Comparison of ENCODE assay signal across 8 mouse cellular contexts in genomic region chr8:122610612-122611277, GRCm38 (mm10). TPM values are rescaled to one million over a fixed set of nuclear protein-coding genes. Genes with fewer than 3 reads are reported as not detected.
A peak's percentile ranks its signal among the peaks of the same experiment; 100 is the strongest.
DNase-seq lines count a peak whose midpoint lies in the region; ATAC-seq and TF ChIP-seq lines count a peak whose summit lies in the region.

No protein-coding gene starts in this region.

- H3K36me3 ChIP-seq in thymus, adult 2 months (ENCODE audit: control insufficient read depth, insufficient read depth, low read length): no peaks in the 10 kb centered on the region
- peaks cover 18% of the 10 kb centered on the region for H3K36me3 ChIP-seq in limb, embryonic 10.5 days
- no peaks in the 10 kb centered on the region for H3K36me3 ChIP-seq in neural tube, embryonic 14.5 days (ENCODE audit: control insufficient read depth, insufficient read depth, low read length)

- H3K4me1 ChIP-seq in thymus, adult 2 months (replicated peaks; ENCODE audit: control insufficient read depth, insufficient read depth, low read length): peaks cover 2% of the 10 kb centered on the region; the same call in 1 of the 2 replicates
- peaks cover 30% of the 10 kb centered on the region for H3K4me1 ChIP-seq in limb, embryonic 10.5 days
- peaks cover 12% of the 10 kb centered on the region for H3K4me1 ChIP-seq in neural tube, embryonic 14.5 days (ENCODE audit: control insufficient read depth, insufficient read depth, low read length)

- TF ChIP-seq CTCF in thymus, adult 2 months (IDR thresholded peaks at IDR 0.05; ENCODE audit: borderline replicate concordance, control insufficient read depth, extremely low read depth, insufficient read depth, low read length, poor library complexity): no peak

- peak overlapping the region; percentile 63 for H3K9ac ChIP-seq in neural tube, embryonic 14.5 days (replicated peaks; ENCODE audit: low read depth, low read length)

- no peaks in the 10 kb centered on the region for H3K27me3 ChIP-seq in thymus, adult 2 months (ENCODE audit: control insufficient read depth, insufficient read depth, low read length)
- H3K27me3 ChIP-seq in limb, embryonic 10.5 days (ENCODE audit: low read depth, poor library complexity, severe bottlenecking): no peaks in the 10 kb centered on the region
- H3K27me3 ChIP-seq in neural tube, embryonic 14.5 days (ENCODE audit: control insufficient read depth, insufficient read depth, low read length): no peaks in the 10 kb centered on the region

- 0 out of 2 replicates have a peak, but pooled peaks have one; percentile 1 for ATAC-seq in neural tube, embryonic 14.5 days (ENCODE audit: low read depth)
- ATAC-seq in frontal cortex, adult (ENCODE audit: low TSS enrichment): no peak

- H3K4me2 ChIP-seq in neural tube, embryonic 14.5 days (ENCODE audit: low read depth, low read length): peak overlapping the region; percentile 88

- peak; percentile 40 for DNase-seq in embryo, embryonic 9.5 days (ENCODE audit: extremely low spot score)
- DNase-seq in embryo, embryonic 11 days: no peak
- no peak for DNase-seq in thymus, adult 2 months
- no peak for DNase-seq in thymus, adult 18-20 months
- DNase-seq in limb, embryonic 10.5 days (ENCODE audit: low spot score): no peak
- no peak for DNase-seq in gastrocnemius, adult 18-20 months (ENCODE audit: low spot score)

- no peak for TF ChIP-seq POLR2A in thymus, adult 2 months (IDR thresholded peaks at IDR 0.05; ENCODE audit: control insufficient read depth, extremely low read depth, insufficient read depth, low read length, poor library complexity)

- H3K9me3 ChIP-seq in limb, embryonic 10.5 days (replicated peaks): no peaks in the 10 kb centered on the region
- H3K9me3 ChIP-seq in neural tube, embryonic 14.5 days (ENCODE audit: control insufficient read depth, low read length): no peaks in the 10 kb centered on the region

- peak overlapping the region; percentile 73 for H3K4me3 ChIP-seq in thymus, adult 2 months (ENCODE audit: control insufficient read depth, insufficient read depth, low read length)
- H3K4me3 ChIP-seq in limb, embryonic 10.5 days: peak overlapping the region; percentile 82
- H3K4me3 ChIP-seq in neural tube, embryonic 14.5 days (ENCODE audit: low read depth, low read length): peak overlapping the region; percentile 67

- 8% methylated on average over 20 of the region's 20 CpGs for WGBS in thymus, adult 2 months
- WGBS in limb, embryonic 10.5 days: 9% methylated on average over 20 of the region's 20 CpGs
- under 1% methylated on average over 20 of the region's 20 CpGs for WGBS in neural tube, embryonic 14.5 days

- no peak overlapping the region for H3K27ac ChIP-seq in thymus, adult 2 months (ENCODE audit: control insufficient read depth, insufficient read depth, low read length)
- H3K27ac ChIP-seq in limb, embryonic 10.5 days: peak overlapping the region; percentile 86
- peak overlapping the region; percentile 64 for H3K27ac ChIP-seq in neural tube, embryonic 14.5 days (ENCODE audit: low read depth, low read length)

RNA-seq across cellular contexts. Expression of gene Galns, which starts 0.5 kb away (rescaled TPM):
- polyA plus RNA-seq in thymus, adult 2 months (2012; rRNA removed): 15.6 and 19.2 TPM in 2 replicates
- 4.0 and 5.7 TPM in 2 replicates for polyA plus RNA-seq in limb, embryonic 10.5 days (2016; fragmentation: Nextera tagmentation; extraction: Ambion mirVana)
- 6.9 and 7.1 TPM in 2 replicates for polyA plus RNA-seq in neural tube, embryonic 14.5 days (2014; fragmentation: Nextera tagmentation; extraction: Ambion mirVana)
- 1 to 10 TPM; 1.0 to 1.1 TPM for total RNA-seq in gastrocnemius, adult 18-20 months (2021)

RNA-seq across cellular contexts. Expression of gene Trappc2l, which starts 0.7 kb away (rescaled TPM):
- polyA plus RNA-seq in thymus, adult 2 months (2012; rRNA removed): 104 and 133 TPM in 2 replicates
- 49.4 and 51.5 TPM in 2 replicates for polyA plus RNA-seq in limb, embryonic 10.5 days (2016; fragmentation: Nextera tagmentation; extraction: Ambion mirVana)
- 119 and 150 TPM in 2 replicates for polyA plus RNA-seq in neural tube, embryonic 14.5 days (2014; fragmentation: Nextera tagmentation; extraction: Ambion mirVana)
- 10 to 100 TPM; 39.9 to 46.1 TPM for total RNA-seq in gastrocnemius, adult 18-20 months (2021)

RNA-seq across cellular contexts. Expression of gene Pabpn1l, which starts 11.8 kb away (rescaled TPM):
- polyA plus RNA-seq in thymus, adult 2 months (2012; rRNA removed): 0.20 and 0.42 TPM in 2 replicates
- polyA plus RNA-seq in limb, embryonic 10.5 days (2016; fragmentation: Nextera tagmentation; extraction: Ambion mirVana): not detected in 2 replicates
- not detected in 2 replicates for polyA plus RNA-seq in neural tube, embryonic 14.5 days (2014; fragmentation: Nextera tagmentation; extraction: Ambion mirVana)
- total RNA-seq in gastrocnemius, adult 18-20 months (2021): not detected

RNA-seq across cellular contexts. Expression of gene Aprt, which starts 34.0 kb away (rescaled TPM):
- 119 and 136 TPM in 2 replicates for polyA plus RNA-seq in thymus, adult 2 months (2012; rRNA removed)
- 285 and 308 TPM in 2 replicates for polyA plus RNA-seq in limb, embryonic 10.5 days (2016; fragmentation: Nextera tagmentation; extraction: Ambion mirVana)
- polyA plus RNA-seq in neural tube, embryonic 14.5 days (2014; fragmentation: Nextera tagmentation; extraction: Ambion mirVana): 170 and 179 TPM in 2 replicates
- total RNA-seq in gastrocnemius, adult 18-20 months (2021): 10 to 100 TPM; 39.6 to 40.1 TPM

RNA-seq across cellular contexts. Expression of gene Cdt1, which starts 42.9 kb away (rescaled TPM):
- 136 and 210 TPM in 2 replicates for polyA plus RNA-seq in thymus, adult 2 months (2012; rRNA removed)
- polyA plus RNA-seq in limb, embryonic 10.5 days (2016; fragmentation: Nextera tagmentation; extraction: Ambion mirVana): 68.9 and 75.6 TPM in 2 replicates
- polyA plus RNA-seq in neural tube, embryonic 14.5 days (2014; fragmentation: Nextera tagmentation; extraction: Ambion mirVana): 4.7 TPM in 2 replicates
- under 1 TPM; 0.30 to 0.66 TPM for total RNA-seq in gastrocnemius, adult 18-20 months (2021)
